Mouse (Mus musculus): ENCODE data around the gene Nup188. TPM values are rescaled to one million over a fixed set of nuclear protein-coding genes. Genes with fewer than 3 reads are reported as not detected.

The Nup188 gene
- total RNA-seq, 2 experiments from 2014 or later = 5.1 to 22.5 TPM

GRCm38 (mm10) chr2:30270134-30270533, 16.1 kb upstream of the Nup188 start:
- peak; percentile 72 for ATAC-seq (replicated peaks; ENCODE audit: low FRiP score, poor library complexity, severe bottlenecking)

DNA sequence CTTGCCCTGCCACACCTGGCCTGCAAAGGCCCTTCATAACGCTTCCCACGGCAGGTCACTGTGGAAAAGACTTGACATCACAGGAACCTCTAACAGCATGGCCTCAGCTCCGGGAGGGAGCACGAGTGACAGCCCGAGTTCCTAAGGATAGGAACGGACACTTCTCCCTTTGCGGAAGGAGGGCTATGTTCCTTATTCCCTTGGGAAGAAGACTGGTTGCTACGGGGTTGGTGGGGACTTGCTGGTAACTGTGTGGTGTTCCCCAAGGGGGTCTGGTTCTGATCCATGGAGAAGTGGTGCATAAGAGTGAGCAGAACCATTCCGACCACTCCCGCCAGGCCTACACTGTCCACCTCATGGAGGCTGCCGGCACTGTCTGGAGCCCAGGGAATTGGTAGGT, 5.5 kb upstream of the Nup188 start, which contains the start of gene Gm28038:
Gm28038 (plus strand) TSS at position 301 of the 400 bp plus-strand sequence.
- ATAC-seq (replicated peaks; ENCODE audit: low FRiP score, poor library complexity, severe bottlenecking) = no peak

DNA sequence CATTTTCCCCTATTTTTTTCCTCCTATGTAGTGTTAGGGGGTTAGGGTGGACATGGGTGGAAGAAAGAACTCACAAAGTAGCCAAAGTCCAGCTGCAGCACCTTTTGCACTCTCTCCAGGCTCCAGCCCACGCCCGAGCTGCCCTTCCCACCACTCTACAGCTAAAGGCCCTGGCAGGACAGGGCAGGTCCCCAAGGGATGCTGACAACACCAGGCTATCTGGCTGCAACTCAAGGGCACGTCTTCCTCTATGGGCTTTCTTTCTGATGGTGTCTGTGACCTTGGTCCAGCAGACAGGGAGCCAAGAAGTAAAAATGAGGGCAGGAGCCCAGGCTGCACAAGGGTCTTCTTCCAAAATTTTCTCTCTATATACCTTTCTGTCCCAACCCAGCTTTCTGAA, 4.5 kb upstream of the Nup188 start:
- no peak for ATAC-seq (replicated peaks; ENCODE audit: low FRiP score, poor library complexity, severe bottlenecking)

- no peak for ATAC-seq (replicated peaks; ENCODE audit: low FRiP score, poor library complexity, severe bottlenecking)
Observed at GRCm38 (mm10) chr2:30283193-30283592, 3.0 kb upstream of the Nup188 start.

- ATAC-seq (replicated peaks; ENCODE audit: low FRiP score, poor library complexity, severe bottlenecking) = no peak
Observed at GRCm38 (mm10) chr2:30285004-30285403, 1.2 kb upstream of the Nup188 start.

DNA sequence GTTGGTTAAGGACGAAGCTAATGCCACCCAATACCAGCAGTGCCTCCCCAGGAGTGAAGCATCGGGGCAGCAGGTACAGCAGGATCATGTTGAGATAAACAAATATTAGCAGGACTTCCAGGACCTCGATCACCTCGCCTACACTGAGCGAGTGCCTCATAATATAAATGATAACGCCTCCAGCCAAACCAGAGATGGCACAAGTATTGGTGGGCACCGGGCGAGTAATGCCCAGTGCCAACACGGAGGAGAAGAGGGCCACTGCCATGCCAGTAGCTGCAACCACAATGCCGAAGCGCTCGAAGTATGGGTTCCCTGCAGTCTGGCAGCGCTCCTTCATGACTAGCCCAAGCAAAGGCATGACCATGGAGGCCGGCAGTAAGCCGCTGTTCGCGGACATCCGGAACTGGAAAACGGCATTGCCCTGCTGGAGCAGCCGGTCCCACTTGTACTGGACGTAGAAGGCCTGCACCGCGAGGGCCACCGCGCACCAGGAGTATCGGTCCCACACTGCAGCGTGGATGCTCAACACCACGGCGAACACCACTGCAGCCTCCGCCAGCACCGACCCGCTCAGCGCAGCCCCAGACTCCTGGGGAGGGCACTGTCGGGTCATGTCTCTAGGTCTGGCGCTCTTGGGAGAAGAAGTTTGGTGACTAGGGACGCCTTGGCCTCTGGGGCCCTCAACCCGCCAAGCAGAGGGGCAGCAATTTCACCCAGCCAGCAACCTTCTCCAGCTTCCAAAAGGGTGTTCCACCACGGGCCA, 598 bp upstream of the Nup188 start:
- peak; percentile 59 for ATAC-seq (replicated peaks; ENCODE audit: low FRiP score, poor library complexity, severe bottlenecking)

DNA sequence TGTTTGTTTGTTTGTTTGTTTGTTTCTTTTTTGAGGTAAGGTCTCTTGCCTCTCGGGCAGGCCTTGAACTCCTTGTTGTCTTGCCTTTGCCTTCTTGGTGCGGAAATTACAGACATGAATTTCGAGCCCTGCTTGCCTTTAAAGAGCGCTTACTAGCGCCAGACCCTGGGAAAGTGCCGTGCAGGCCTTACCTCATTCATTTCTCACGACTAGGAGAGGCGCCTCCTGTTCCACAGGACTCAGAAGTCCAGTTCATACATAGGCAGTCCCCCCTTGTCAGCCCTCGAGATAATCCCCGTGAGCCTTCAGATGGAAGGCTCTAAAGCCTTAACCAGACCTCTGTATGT, 803 bp downstream of the Nup188 start:
- ATAC-seq (replicated peaks; ENCODE audit: low FRiP score, poor library complexity, severe bottlenecking) = no peak

DNA sequence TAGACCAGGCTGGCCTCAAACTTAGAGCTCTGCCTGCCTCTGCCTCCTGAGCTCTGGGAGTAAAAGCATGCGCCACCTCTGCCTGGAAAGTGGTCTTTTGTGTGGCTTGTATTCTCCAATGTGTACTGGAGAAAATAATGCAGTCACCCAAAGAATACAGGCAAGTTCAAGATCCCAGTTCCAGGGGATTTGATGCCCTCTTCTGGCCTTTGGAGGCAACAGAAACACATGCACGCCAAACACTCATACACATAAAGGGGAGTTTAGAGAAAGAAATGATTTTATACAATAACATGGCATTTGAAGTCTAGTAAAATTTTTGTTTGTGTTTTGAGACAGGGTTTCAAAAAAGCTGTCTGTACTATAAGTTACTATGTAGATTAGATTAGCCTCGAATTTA, 13.3 kb downstream of the Nup188 start:
- ATAC-seq (replicated peaks; ENCODE audit: low FRiP score, poor library complexity, severe bottlenecking) = no peak

DNA sequence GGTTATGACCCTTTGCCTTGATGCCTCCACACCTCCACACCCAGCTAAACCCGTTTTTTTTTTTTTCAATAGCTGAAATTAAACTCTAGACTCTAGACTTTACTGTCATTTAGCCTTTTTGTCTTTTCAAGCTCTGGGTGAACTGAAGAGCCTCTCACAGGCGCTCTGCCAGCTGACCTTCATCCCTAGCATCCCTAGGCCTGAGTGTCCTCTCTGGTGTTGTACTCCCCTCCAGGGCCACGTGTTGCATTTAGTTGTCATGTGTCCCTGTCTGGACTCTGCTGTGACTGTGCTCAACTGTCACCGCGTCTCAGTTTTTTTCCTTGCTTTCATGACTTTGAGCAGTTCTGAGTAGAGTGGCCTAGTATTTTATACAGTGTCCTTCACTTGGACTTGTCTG, 13.8 kb downstream of the Nup188 start:
- ATAC-seq (replicated peaks; ENCODE audit: low FRiP score, poor library complexity, severe bottlenecking) = 0 out of 2 replicates have a peak, but pooled peaks have one; percentile 44

DNA sequence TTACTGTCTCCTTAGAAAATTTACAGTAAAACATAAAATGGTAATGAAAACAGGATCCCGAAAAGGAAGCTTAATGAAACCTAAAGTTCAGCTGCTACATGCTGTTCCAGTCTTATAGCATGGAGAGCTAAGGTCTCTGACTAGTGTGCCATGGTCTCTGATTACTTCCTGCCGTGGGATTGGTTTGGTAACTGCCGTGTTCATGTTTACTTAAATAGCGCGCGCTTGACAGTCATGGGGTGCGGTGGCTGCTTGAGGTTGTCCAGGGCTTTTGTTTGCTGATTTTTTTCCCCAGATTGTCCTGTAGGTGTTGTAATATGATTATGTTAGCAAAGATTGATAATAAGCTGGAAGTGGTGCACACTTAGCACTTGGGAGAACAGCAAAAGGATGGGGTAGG, 19.9 kb downstream of the Nup188 start:
- ATAC-seq (replicated peaks; ENCODE audit: low FRiP score, poor library complexity, severe bottlenecking) = no peak

DNA sequence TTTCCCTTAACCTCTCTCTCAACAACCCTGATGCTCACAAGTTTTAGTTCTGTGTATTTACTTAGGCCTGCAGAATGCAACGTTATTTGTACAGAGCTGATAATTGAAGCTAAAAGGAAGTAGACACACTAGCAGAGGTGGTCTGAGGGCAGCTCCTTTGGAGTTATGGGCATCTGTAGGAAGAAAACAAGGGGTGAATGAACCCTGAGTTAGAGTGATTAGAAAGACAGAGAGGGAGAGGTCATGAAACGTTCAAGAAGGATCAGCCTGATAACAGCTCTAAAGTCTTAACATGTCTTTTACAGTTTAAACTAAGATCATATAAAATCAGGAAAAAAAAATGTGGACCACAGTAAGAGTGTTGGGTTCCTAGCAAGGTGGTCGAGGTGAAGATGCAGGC, 23.2 kb downstream of the Nup188 start:
- peak; percentile 75 for ATAC-seq (replicated peaks; ENCODE audit: low FRiP score, poor library complexity, severe bottlenecking)

DNA sequence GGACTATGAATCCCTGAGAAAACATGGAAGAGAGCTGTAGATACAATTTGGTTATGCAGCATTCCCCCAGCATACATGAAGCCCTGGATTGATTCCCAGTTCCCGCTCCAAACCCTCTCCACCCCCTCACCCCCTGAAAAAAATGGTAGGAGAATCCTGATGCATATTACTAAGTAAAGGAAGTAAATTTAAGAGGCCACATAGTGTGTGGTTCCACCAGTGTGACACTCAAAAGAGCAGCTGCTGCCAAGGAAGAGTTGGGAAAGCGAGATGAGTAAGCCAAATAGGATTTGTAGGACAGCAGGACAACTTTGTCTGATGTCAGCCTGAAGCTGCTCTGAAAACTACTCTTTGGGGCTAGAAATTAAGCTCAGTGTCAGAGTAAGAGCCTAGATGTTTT, 25.3 kb downstream of the Nup188 start:
- ATAC-seq (replicated peaks; ENCODE audit: low FRiP score, poor library complexity, severe bottlenecking) = no peak

DNA sequence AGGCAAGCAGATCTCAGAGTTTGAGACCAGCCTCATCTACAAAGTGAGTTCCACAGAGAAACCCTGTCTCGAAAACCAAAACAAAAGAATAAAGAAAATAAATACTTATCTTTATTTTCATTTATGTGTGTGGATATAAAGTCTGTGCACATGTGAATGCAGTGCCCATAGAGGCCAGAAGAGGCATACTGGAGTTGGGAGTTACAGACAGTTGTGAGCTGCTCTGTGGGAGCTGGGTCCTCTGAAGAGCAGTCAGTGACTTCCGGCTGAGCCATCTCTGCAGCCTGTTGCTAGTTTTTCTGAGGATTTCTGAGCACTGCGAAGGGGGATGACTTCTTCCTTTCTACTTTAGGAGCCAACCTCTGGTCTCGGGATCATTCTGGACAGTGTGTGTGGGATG, 29.9 kb downstream of the Nup188 start:
- 0 out of 2 replicates have a peak, but pooled peaks have one; percentile 36 for ATAC-seq (replicated peaks; ENCODE audit: low FRiP score, poor library complexity, severe bottlenecking)

DNA sequence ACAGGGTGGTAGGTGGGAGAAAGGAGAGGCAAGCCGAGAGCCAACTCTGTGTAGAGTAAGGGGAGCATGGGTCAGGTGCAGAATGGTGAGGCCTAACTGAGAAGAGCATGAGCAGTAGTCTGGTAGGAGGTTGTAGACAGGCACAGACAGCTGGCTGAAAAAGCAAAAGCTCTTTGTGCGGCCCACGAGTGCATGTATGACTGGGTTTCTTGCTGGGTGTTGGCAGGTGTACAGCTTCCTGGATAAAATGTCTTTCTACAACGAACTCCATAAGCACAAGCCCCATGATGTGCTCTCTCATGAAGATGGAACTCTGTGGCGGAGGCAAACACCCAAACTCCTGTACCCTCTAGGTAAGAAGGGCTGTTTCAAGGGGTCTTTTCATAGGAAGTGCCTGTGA, 30.8 kb downstream of the Nup188 start:
- ATAC-seq (replicated peaks; ENCODE audit: low FRiP score, poor library complexity, severe bottlenecking) = 0 out of 2 replicates have a peak, but pooled peaks have one; percentile 22

DNA sequence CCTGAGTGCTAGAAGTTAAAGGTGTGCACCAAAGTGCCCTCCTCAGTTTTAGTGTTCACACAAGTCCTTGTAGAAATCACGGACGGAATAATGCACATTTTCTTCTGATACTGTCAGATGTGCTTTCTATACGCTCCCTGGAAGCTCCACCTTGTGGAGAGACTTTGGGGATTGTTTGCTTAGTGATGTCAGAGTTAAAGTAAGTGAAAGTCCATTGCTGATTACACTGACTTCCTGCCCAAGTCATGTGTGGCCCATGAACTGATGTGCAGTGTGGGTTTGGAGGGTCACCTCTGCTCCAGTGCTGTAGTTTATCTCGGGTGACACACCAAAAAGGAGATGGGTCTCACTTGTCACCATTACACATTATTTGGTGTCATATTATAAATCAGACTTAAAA, 33.1 kb downstream of the Nup188 start:
- ATAC-seq (replicated peaks; ENCODE audit: low FRiP score, poor library complexity, severe bottlenecking) = no peak

- no peak for ATAC-seq (replicated peaks; ENCODE audit: low FRiP score, poor library complexity, severe bottlenecking)
Observed at GRCm38 (mm10) chr2:30323111-30323510, 36.9 kb downstream of the Nup188 start.

- ATAC-seq (replicated peaks; ENCODE audit: low FRiP score, poor library complexity, severe bottlenecking) = no peak
Observed at GRCm38 (mm10) chr2:30325296-30325695, 39.1 kb downstream of the Nup188 start.

GRCm38 (mm10) chr2:30327276-30327675, 41.1 kb downstream of the Nup188 start:
- no peak for ATAC-seq (replicated peaks; ENCODE audit: low FRiP score, poor library complexity, severe bottlenecking)

GRCm38 (mm10) chr2:30328791-30329190, 42.6 kb downstream of the Nup188 start:
- no peak for ATAC-seq (replicated peaks; ENCODE audit: low FRiP score, poor library complexity, severe bottlenecking)

- ATAC-seq (replicated peaks; ENCODE audit: low FRiP score, poor library complexity, severe bottlenecking) = no peak
Observed at GRCm38 (mm10) chr2:30335324-30335723, 49.1 kb downstream of the Nup188 start.

GRCm38 (mm10) chr2:30336174-30336915, 50.1 kb downstream of the Nup188 start:
- ATAC-seq (replicated peaks; ENCODE audit: low FRiP score, poor library complexity, severe bottlenecking) = no peak
